Comparison of ENCODE assay signal across 1 mouse cellular context in the genomic region with DNA sequence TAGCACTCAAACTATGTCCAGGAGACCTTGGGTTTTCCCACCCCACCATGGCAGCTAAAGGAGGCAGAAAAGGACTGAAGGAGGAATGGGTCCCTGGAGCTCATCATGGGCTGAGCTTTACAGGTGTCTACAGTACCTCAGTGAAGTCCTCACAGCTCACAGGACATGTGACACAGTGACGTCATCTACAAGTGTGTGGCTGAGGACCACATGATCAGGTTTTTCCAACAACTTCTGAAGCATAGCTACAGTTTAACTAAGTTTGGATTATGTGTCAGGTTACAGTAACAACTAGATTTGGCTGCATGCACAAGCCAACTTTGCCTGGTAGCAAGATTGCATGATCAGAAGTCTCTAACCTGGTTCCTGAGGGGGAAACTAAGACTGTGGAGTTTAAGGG.
TF ChIP-seq lines count a peak whose summit lies in the region.

No protein-coding gene starts in this region.

TF ChIP-seq in CH12.LX, 34 proteins besides CTCF, POLR2A, EP300 and RAD21 (continued from another document):
- TF ChIP-seq SIN3A (IDR thresholded peaks at IDR 0.05; ENCODE audit: low read length): no peak
- TF ChIP-seq JUND (conservative IDR thresholded peaks at IDR 0.05; ENCODE audit: low read depth, low read length): peak; percentile 72
- TF ChIP-seq CHD2 (IDR thresholded peaks at IDR 0.05; ENCODE audit: low read length): no peak
- peak; percentile 67 for TF ChIP-seq JUN (IDR thresholded peaks at IDR 0.05; ENCODE audit: insufficient read depth, low read depth, low read length)
- TF ChIP-seq MYC (IDR thresholded peaks at IDR 0.05; ENCODE audit: low read depth, low read length): peak; percentile 50; the same call in 1 of the 2 replicates
- TF ChIP-seq MAX (IDR thresholded peaks at IDR 0.05; ENCODE audit: low read length): peak; percentile 84; the same call in 1 of the 2 replicates
- 0 out of 2 replicates have a peak, but pooled peaks have one; percentile 28 for TF ChIP-seq BHLHE40 (IDR thresholded peaks at IDR 0.05; ENCODE audit: low read depth, low read length)
- TF ChIP-seq NELFE (IDR thresholded peaks at IDR 0.05; ENCODE audit: low read depth, low read length): no peak
- 0 out of 2 replicates have a peak, but pooled peaks have one; percentile 10 for TF ChIP-seq ETS1 (conservative IDR thresholded peaks at IDR 0.05; ENCODE audit: low read depth, low read length)
- peak; percentile 73 for TF ChIP-seq USF1 (IDR thresholded peaks at IDR 0.05; ENCODE audit: low read depth, low read length)
- no peak for TF ChIP-seq ZC3H11A (IDR thresholded peaks at IDR 0.05; ENCODE audit: low read depth, low read length)
